Mouse (Mus musculus): ENCODE measurements at regions not wholly inside any gene's neighbourhood (a gene's known extent, or its start where the extent isn't known, plus 50 kb on each side); places are given as distances from the start of the nearest gene placed in this dataset.
"Not testable (repeated sequence)": the region's sequence is repeated elsewhere in the genome, so short reads cannot be mapped to it uniquely, and the experiment has no call there.

DNA sequence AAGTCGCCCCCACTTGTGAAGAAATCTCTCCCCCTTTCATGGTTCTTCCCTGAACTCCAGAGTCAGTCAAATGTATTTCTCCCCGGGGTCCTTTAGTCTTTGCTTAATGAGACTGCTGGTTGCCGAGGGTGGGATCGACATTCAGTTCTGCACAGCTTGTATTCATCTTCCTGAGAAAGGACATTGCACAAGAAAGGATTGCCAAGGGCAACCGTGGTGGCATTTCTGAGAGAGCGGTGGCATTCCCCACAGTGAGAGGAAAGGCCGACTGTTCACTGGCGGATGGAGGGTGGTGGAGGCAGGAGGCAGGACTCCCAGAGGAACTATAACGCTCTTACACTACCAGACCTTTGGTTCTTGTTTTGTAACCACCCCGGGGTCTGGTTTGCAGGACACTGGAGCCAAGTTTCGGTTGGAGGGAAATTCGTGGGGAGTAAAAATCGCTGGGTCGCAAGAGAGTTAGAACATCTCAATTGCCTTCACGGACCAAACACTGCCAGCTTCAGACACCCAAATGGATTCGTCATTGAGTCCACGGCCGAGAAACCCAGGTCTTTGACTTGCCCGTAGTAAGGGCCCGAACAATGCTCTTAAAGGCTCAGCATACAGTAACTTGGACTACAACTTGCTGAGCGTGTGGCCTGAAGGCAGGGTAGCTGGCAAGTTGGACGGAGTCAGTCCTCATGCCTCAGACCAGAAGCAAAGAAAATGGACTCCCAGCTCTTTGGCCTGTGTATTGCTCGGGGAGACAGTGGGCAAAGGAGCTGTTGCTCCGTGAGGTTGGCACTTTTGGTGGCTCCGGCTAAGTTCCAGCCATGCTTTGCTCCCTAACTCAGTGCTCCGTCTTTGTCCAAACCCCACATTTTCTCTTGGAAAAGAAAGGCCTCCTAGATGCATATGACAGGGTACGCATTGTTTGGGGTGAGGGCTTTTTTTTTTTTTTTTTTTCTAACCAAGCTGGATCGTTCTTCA lies 70.9 kb upstream of the Slc1a3 start:
- ATAC-seq (replicated peaks; ENCODE audit: low FRiP score, poor library complexity, severe bottlenecking) = no peak

DNA sequence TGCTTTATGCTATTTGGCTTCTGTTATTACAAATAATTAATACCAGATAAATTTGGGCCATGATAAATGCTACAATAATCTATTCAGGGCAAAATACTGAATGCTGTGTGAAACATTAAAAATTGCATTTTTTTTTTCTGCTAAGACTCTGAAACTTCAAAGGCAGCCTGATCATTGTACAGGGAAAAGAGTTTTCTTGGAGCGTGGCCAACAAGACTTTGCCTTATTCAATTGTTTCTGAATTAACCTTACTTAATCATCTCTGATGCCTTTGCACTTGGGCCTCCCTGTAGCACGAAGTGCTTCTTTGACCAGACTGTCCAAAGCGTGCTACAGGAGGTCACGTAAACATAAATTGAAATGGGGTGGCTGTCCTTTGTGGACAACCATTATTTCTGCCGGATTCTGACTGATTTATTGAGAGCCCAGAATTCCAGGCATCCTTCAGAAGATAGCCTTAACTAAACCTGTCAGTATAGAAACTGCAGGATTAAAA lies 69.9 kb upstream of the Slc1a3 start:
- no peak for ATAC-seq (replicated peaks; ENCODE audit: low FRiP score, poor library complexity, severe bottlenecking)

DNA sequence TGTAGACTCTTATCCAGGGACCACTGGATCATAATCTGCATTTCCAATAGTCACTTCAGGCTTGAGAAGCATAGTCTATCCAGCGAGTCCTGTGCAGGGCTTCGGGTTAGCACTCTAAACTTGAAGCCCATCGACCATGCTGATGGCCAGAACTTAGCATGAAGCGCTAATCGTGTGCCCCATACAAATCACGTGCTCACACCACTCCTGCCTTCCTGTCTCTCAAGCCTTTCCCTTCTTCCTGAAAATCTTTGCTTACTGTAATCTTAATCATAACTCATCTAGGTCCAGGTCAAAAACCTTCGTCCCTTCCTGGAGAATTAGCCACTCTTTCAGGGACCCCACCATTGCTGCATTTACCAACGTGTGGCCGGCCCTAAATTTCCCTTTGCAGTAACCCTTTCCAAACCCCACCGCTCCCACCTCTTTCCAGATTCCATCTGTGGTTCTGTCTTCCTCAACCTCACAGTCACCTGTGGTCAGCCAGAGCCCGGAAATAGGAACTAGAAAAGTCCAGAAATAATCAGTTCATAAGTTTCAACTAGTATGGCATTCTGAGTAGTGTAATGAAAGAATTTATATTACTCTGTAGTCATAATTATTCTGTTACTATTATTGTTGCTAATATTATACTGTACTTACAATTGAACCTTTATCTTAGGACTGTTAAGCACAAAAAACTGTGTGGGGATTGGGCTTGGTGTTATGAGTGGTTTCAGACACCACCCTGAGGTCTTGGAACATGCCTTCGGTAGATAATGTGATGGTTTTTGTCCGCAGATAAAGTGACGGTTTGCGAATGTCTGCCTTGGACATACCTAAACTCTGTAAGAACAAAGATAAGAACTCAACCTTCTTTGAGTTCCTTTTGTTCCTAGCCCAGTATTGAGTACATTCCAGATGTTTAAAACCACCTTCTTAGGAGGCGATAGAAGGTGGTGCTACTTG lies 57.3 kb upstream of the Slc1a3 start:
- no peak for ATAC-seq (replicated peaks; ENCODE audit: low FRiP score, poor library complexity, severe bottlenecking)

DNA sequence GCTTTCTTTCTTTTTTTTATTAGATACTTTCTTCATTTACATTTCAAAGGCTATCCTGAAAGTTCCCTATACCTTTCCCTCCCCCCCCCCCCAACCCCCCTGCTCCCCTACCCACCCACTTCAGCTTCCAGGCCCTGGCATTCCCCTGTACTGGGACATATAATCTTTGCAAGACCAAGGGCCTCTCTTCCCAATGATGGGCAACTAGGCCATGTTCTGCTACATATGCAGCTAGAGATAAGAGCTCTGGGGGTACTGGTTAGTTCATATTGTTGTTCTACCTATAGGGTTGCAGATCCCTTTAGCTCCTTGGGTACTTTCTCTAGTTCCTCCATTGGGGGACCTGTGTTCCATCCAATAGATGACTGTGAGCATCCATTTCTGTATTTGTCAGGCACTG lies 55.6 kb upstream of the Slc1a3 start:
- not testable (repeated sequence) for ATAC-seq (replicated peaks; ENCODE audit: low FRiP score, poor library complexity, severe bottlenecking)

DNA sequence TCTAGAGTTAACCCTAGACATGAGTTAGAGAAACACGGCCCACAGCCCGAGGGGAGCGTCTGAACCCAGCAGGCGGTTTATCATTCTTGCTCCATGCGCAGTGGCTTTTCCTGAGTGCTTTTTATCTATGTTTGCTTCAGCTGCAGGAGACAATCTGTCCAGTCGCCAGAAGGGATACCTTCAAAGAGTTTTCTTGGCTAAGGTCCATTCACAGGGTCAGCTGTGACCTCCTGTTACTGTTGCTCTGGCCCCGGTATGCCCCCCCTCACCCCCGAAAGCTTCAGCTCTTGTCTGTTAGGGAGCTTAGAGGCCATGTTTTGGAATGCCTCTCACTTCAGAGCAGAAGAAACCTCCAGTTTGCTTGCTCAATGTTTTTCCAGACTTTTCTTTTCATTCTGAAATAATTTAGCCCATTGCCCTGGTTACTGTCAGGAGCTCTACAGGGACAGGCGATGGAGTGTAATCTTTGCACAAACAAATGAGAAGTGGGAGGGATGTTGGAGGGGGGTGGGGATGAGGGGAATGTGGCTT lies 51.2 kb upstream of the Slc1a3 start:
- peak; percentile 82 for ATAC-seq (replicated peaks; ENCODE audit: low FRiP score, poor library complexity, severe bottlenecking)

DNA sequence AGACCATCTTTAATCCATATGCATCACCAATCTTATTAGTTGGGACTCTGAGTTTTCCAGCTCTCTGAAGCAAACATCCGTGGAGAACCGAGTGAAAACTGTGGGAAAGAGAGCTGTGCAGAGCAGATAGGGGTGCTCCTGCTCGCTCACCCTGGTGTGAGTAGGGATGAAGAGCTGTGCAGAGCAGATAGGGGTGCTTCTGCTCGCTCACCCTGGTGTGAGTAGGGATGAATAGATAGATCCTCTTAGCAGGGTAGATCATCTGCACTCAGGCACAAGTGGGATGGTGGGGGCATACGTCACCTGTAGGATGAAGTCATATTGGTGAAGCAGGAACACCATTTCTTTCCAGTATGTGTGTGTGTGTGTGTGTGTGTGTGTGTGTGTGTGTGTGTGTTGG lies 50.6 kb upstream of the Slc1a3 start:
- peak; percentile 86 for ATAC-seq (replicated peaks; ENCODE audit: low FRiP score, poor library complexity, severe bottlenecking)
